Mouse (Mus musculus): ENCODE measurements around the gene Pxn. TPM values are rescaled to one million over a fixed set of nuclear protein-coding genes. Genes with fewer than 3 reads are reported as not detected.

The Pxn gene
- polyA plus RNA-seq, 1 experiment from 2014 or later, result 11.3 TPM

DNA sequence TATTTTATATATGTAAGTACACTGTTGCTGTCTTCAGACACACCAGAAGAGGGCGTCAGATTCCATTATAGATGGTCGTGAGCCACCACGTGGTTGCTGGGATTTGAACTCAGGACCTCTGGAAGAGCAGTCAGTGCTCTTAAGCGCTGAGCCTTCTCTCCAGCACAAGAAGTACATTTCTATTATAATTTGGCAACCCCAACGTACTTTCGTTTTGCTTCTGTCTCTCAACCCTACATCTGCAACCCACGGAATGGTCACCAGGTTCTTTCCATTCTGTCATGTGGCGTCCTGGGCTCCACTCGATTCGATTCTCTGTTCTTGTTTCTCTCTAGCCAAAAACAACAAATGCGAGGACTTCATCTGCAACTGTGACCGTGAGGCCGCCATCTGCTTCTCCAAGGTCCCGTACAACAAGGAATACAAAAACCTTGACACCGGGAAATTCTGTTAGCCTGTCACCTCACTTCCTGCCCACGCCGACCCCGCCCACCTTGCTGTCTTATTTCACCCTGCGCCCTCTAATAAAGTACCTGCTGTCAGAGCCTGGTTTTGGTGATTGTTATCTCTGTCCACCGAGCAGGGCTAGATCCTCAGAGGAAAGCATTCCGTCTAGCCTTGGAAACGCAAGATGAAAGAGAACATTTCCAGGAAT, 32.2 kb upstream of the Pxn start:
- no peak for DNase-seq

DNA sequence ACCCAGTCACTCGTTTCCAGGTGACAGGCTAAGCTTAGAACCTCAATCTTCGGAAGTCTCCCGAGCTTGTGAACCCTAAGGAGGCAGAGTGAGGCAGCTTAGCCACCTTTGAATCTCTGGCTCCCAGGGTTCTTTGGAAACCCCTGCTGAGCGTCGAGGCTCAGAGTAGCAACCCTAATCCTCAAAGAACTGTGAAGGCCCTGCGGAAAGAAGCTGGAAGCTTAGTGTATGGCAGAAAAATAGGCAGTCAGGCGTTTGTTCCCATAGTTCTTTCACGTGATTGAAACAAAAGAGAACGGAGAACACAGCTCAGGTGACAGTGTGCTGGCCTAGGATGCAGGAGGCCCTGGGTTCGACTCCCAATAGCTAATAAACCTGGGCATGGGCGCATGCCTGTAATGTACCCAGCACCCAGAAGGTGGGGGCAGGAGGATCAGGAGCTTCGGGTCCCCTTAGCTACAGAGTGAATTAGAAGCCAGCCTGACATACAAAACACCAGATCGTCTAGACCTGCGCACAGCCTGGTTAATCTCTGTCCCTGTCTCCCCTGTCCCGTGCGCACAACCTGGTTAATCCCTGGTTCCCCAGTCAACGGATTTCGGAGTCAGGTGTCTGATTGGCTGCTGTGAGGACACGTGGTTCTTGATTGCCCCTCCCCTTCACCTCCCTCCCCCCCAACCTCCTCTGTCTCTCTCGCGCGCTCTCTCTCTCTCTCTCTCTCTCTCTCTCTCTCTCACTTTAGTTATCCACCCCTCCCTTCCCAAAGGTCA, 31.0 kb upstream of the Pxn start:
- Histone ChIP-seq H3K4me1 (ENCODE audit: control insufficient read depth, insufficient read depth, low read length) (peaks cover 5% of the 10 kb centered on the region; the same call in 1 of the 2 replicates), H3K36me3 (ENCODE audit: control insufficient read depth, insufficient read depth, low read length) (peaks cover 4% of the 10 kb centered on the region; the same call in 1 of the 2 replicates), H3K27me3 (ENCODE audit: control insufficient read depth, insufficient read depth, low read length) (no peaks in the 10 kb centered on the region), H3K4me3 (replicated peaks; ENCODE audit: low read depth, low read length) (peak overlapping the region; percentile 35), H3K27ac (replicated peaks; ENCODE audit: low read depth, low read length) (peak overlapping the region; percentile 16), H3K9me3 (ENCODE audit: control insufficient read depth, low read length) (no peaks in the 10 kb centered on the region), H3K9ac (replicated peaks; ENCODE audit: low read length) (no peak overlapping the region; the same call in 1 of the 2 replicates), H3K4me2 (ENCODE audit: low read length) (peak overlapping the region; percentile 54)
- peak; percentile 85 for ATAC-seq (ENCODE audit: low FRiP score, low TSS enrichment)
- WGBS, result 5% methylated on average over 22 of the region's 22 CpGs
- DNase-seq, result peak; percentile 84

More for the DNA sequence above, 32.2 kb upstream of the Pxn start:
- H3K27me3 ChIP-seq (ENCODE audit: control insufficient read depth, insufficient read depth, low read length), result no peaks in the 10 kb centered on the region
- H3K9me3 ChIP-seq (ENCODE audit: control insufficient read depth, low read length), result no peaks in the 10 kb centered on the region
- no peak overlapping the region for H3K9ac ChIP-seq (replicated peaks; ENCODE audit: low read length)
- H3K36me3 ChIP-seq (ENCODE audit: control insufficient read depth, insufficient read depth, low read length), result peaks cover under 1% of the 10 kb centered on the region; the same call in 1 of the 2 replicates
- 78% methylated on average over 22 of the region's 22 CpGs for WGBS
- H3K27ac ChIP-seq (replicated peaks; ENCODE audit: low read depth, low read length), result no peak overlapping the region
- ATAC-seq (ENCODE audit: low FRiP score, low TSS enrichment), result no peak
- H3K4me1 ChIP-seq (ENCODE audit: control insufficient read depth, insufficient read depth, low read length), result peaks cover 5% of the 10 kb centered on the region; the same call in 1 of the 2 replicates
- no peak overlapping the region for H3K4me3 ChIP-seq (replicated peaks; ENCODE audit: low read depth, low read length)
- no peak overlapping the region for H3K4me2 ChIP-seq (ENCODE audit: low read length)

- ATAC-seq (ENCODE audit: low FRiP score, low TSS enrichment), result no peak
- no peak overlapping the region for H3K27ac ChIP-seq (replicated peaks; ENCODE audit: low read depth, low read length)
- H3K4me3 ChIP-seq (replicated peaks; ENCODE audit: low read depth, low read length), result peak overlapping the region; percentile 35
- peaks cover 5% of the 10 kb centered on the region; the same call in 1 of the 2 replicates for H3K4me1 ChIP-seq (ENCODE audit: control insufficient read depth, insufficient read depth, low read length)
- H3K36me3 ChIP-seq (ENCODE audit: control insufficient read depth, insufficient read depth, low read length), result peaks cover 4% of the 10 kb centered on the region; the same call in 1 of the 2 replicates
- no peak overlapping the region; the same call in 1 of the 2 replicates for H3K9ac ChIP-seq (replicated peaks; ENCODE audit: low read length)
- peak overlapping the region; percentile 54 for H3K4me2 ChIP-seq (ENCODE audit: low read length)
- no peak for DNase-seq
- H3K9me3 ChIP-seq (ENCODE audit: control insufficient read depth, low read length), result no peaks in the 10 kb centered on the region
- 34% methylated on average over 12 of the region's 12 CpGs for WGBS
- H3K27me3 ChIP-seq (ENCODE audit: control insufficient read depth, insufficient read depth, low read length), result 0 out of 2 replicates have a peak, but pooled peaks cover 5% of the 10 kb centered on the region
Observed at GRCm38 (mm10) chr5:115476107-115476727, 30.3 kb upstream of the Pxn start.

DNA sequence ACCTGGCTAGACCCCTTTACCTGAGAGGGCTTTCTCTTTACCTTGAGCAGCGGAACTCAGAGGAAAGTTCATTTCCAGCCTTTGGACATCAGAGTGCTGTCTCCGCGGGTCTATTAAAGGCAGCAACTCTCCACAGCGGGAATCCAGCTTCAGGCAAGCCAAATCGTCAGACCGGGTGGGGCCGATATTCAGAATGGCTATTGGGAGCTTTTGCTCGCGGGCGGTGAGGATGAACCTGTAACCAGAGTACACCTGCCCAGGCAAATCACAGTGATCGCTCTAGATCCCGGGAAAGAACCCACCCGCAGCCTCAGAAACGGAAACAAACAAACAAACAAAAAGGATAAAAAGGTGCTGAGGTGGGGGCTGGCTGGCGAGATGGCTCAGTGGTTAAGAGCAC, 26.9 kb upstream of the Pxn start:
- DNase-seq (no peak), ATAC-seq (ENCODE audit: low FRiP score, low TSS enrichment) (no peak)
- peaks cover 6% of the 10 kb centered on the region; the same call in 1 of the 2 replicates for H3K27me3 ChIP-seq (ENCODE audit: control insufficient read depth, insufficient read depth, low read length)
- no peak overlapping the region for H3K9ac ChIP-seq (replicated peaks; ENCODE audit: low read length)
- H3K27ac ChIP-seq (replicated peaks; ENCODE audit: low read depth, low read length), result no peak overlapping the region
- H3K4me1 ChIP-seq (ENCODE audit: control insufficient read depth, insufficient read depth, low read length), result peaks cover 20% of the 10 kb centered on the region
- peaks cover 9% of the 10 kb centered on the region; the same call in 1 of the 2 replicates for H3K36me3 ChIP-seq (ENCODE audit: control insufficient read depth, insufficient read depth, low read length)
- WGBS, result 40% methylated on average over 15 of the region's 15 CpGs
- no peaks in the 10 kb centered on the region for H3K9me3 ChIP-seq (ENCODE audit: control insufficient read depth, low read length)
- no peak overlapping the region for H3K4me3 ChIP-seq (replicated peaks; ENCODE audit: low read depth, low read length)
- H3K4me2 ChIP-seq (ENCODE audit: low read length), result no peak overlapping the region

- no peak for DNase-seq
- ATAC-seq (ENCODE audit: low FRiP score, low TSS enrichment), result no peak
Observed at GRCm38 (mm10) chr5:115480101-115480500, 26.4 kb upstream of the Pxn start.

DNA sequence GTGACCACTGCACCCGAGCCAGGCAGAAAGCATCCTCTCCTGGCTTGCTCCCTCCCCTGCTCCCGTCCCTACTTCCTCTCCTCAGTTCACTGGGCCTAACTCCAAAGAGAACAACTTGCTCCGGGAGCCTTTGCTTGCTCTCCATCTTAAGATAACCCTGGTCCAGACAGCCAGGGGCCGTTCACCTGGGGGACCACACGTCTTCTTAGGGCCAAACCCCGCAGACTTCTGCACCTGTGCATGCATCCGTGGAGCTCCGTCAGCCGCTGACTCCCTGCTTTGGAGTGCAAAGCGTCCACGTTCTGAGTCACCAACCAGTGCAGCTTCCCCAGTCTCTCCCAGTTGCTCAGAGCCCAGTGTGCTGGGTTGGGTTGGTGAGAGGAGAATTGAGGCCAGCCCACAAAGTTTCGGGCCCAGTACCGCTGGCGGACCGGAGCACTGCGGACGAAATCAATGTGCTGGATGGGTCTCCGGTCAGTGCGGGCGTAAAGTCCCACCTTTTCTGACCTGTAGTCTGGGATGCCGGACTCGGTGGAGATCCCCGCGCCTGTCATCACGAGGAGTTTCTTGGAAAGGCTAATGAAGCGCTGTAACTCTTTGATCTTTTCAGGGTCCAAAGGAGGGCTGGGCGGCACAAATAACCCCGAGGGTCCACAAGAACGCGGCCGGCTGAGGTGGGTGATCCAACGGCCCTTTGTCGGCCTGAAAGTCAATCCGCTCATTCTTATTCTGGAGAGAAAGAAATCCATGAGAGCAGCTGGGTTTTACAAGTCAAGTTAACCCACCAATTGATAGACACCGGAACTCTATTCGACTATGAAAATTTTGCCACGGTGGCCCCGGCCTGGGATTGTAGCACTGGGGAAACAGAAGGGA, 23.8 kb upstream of the Pxn start:
- Histone ChIP-seq H3K27me3 (ENCODE audit: control insufficient read depth, insufficient read depth, low read length) (peaks cover 6% of the 10 kb centered on the region; the same call in 1 of the 2 replicates), H3K4me3 (replicated peaks; ENCODE audit: low read depth, low read length) (peak overlapping the region; percentile 20), H3K9me3 (ENCODE audit: control insufficient read depth, low read length) (no peaks in the 10 kb centered on the region), H3K4me1 (ENCODE audit: control insufficient read depth, insufficient read depth, low read length) (peaks cover 18% of the 10 kb centered on the region), H3K27ac (replicated peaks; ENCODE audit: low read depth, low read length) (no peak overlapping the region), H3K9ac (replicated peaks; ENCODE audit: low read length) (peak overlapping the region; percentile 44), H3K36me3 (ENCODE audit: control insufficient read depth, insufficient read depth, low read length) (peaks cover 9% of the 10 kb centered on the region; the same call in 1 of the 2 replicates), H3K4me2 (ENCODE audit: low read length) (peak overlapping the region; percentile 48)
- 20% methylated on average over 38 of the region's 38 CpGs for WGBS
- no peak for DNase-seq
- no peak for ATAC-seq (ENCODE audit: low FRiP score, low TSS enrichment)

More at GRCm38 (mm10) chr5:115480101-115480500, 26.4 kb upstream of the Pxn start:
- 0 out of 2 replicates have a peak overlapping the region, but pooled peaks have one; percentile 8 for H3K4me3 ChIP-seq (replicated peaks; ENCODE audit: low read depth, low read length)
- no peak overlapping the region; the same call in 1 of the 2 replicates for H3K9ac ChIP-seq (replicated peaks; ENCODE audit: low read length)
- peaks cover 9% of the 10 kb centered on the region; the same call in 1 of the 2 replicates for H3K36me3 ChIP-seq (ENCODE audit: control insufficient read depth, insufficient read depth, low read length)
- H3K4me2 ChIP-seq (ENCODE audit: low read length), result peak overlapping the region; percentile 34
- 15% methylated on average over 27 of the region's 27 CpGs for WGBS
- H3K9me3 ChIP-seq (ENCODE audit: control insufficient read depth, low read length), result no peaks in the 10 kb centered on the region
- peaks cover 23% of the 10 kb centered on the region for H3K4me1 ChIP-seq (ENCODE audit: control insufficient read depth, insufficient read depth, low read length)
- H3K27me3 ChIP-seq (ENCODE audit: control insufficient read depth, insufficient read depth, low read length), result peaks cover 6% of the 10 kb centered on the region; the same call in 1 of the 2 replicates
- no peak overlapping the region for H3K27ac ChIP-seq (replicated peaks; ENCODE audit: low read depth, low read length)

DNA sequence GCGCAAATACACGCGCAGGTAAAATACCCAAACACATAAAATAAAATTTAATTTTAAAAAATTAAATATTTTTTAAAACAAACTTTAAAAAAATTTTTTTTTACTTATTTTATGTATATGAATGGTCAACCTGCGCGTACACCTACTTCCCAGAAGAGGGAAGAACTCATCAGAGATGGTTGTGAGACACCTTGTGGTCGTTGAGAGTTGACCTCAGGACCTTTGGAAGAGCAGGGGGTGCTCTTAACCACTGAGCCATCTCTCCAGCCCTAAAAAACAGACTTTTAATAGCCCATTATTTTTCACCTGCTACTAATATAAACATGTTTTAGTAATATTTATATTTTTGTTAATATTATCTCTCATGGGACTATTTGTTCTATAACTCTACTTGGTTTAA, 23.1 kb upstream of the Pxn start:
- Histone ChIP-seq H3K4me1 (ENCODE audit: control insufficient read depth, insufficient read depth, low read length) (peaks cover 18% of the 10 kb centered on the region), H3K9ac (replicated peaks; ENCODE audit: low read length) (no peak overlapping the region), H3K9me3 (ENCODE audit: control insufficient read depth, low read length) (no peaks in the 10 kb centered on the region), H3K36me3 (ENCODE audit: control insufficient read depth, insufficient read depth, low read length) (peaks cover 9% of the 10 kb centered on the region; the same call in 1 of the 2 replicates), H3K4me2 (ENCODE audit: low read length) (peak overlapping the region; percentile 48; the same call in 1 of the 2 replicates), H3K27ac (replicated peaks; ENCODE audit: low read depth, low read length) (no peak overlapping the region), H3K4me3 (replicated peaks; ENCODE audit: low read depth, low read length) (no peak overlapping the region), H3K27me3 (ENCODE audit: control insufficient read depth, insufficient read depth, low read length) (peaks cover 6% of the 10 kb centered on the region; the same call in 1 of the 2 replicates)
- DNase-seq, result no peak
- no peak for ATAC-seq (ENCODE audit: low FRiP score, low TSS enrichment)
- 27% methylated on average over 6 of the region's 6 CpGs for WGBS
